Mouse (Mus musculus): Measurements from ENCODE around the gene Aldh16a1.
"Not testable (repeated sequence)": the region's sequence is repeated elsewhere in the genome, so short reads cannot be mapped to it uniquely, and the experiment has no call there.

Aldh16a1 gene

GRCm38 (mm10) chr7:45134544-45135026 lies 19.8 kb downstream of the Aldh16a1 start:
- peak; percentile 58 for DNase-seq (ENCODE audit: low read depth, low spot score)

GRCm38 (mm10) chr7:45133446-45134159 lies 20.8 kb downstream of the Aldh16a1 start:
- DNase-seq (ENCODE audit: low read depth, low spot score), result no peak

GRCm38 (mm10) chr7:45131850-45132249 lies 22.5 kb downstream of the Aldh16a1 start:
- no peak for DNase-seq (ENCODE audit: low read depth, low spot score)

- no peak for DNase-seq (ENCODE audit: low read depth, low spot score)
Measured at GRCm38 (mm10) chr7:45129776-45130512, 24.4 kb downstream of the Aldh16a1 start.

- DNase-seq (ENCODE audit: low read depth, low spot score), result peak; percentile 83
Measured at GRCm38 (mm10) chr7:45129318-45129717, 25.1 kb downstream of the Aldh16a1 start.

GRCm38 (mm10) chr7:45128624-45129246 lies 25.6 kb downstream of the Aldh16a1 start, which contains the start of gene Rpl13a:
Gene Rpl13a (minus strand): TSS chr7:45128761.
- peak; percentile 99 for DNase-seq (ENCODE audit: low read depth, low spot score)

GRCm38 (mm10) chr7:45127700-45128224 lies 26.6 kb downstream of the Aldh16a1 start:
- DNase-seq (ENCODE audit: low read depth, low spot score), result no peak

GRCm38 (mm10) chr7:45126844-45127699 lies 27.3 kb downstream of the Aldh16a1 start:
- DNase-seq (ENCODE audit: low read depth, low spot score), result no peak

- no peak for DNase-seq (ENCODE audit: low read depth, low spot score)
Measured at GRCm38 (mm10) chr7:45126147-45126843, 28.1 kb downstream of the Aldh16a1 start.

- DNase-seq (ENCODE audit: low read depth, low spot score), result not testable (repeated sequence)
Measured at GRCm38 (mm10) chr7:45125649-45126048, 28.7 kb downstream of the Aldh16a1 start.

GRCm38 (mm10) chr7:45125144-45125600 lies 29.2 kb downstream of the Aldh16a1 start:
- DNase-seq (ENCODE audit: low read depth, low spot score), result peak; percentile 60

GRCm38 (mm10) chr7:45124224-45125143 lies 29.9 kb downstream of the Aldh16a1 start, which contains the start of gene Rps11:
Gene Rps11 (minus strand): TSS chr7:45124439.
- DNase-seq (ENCODE audit: low read depth, low spot score), result peak; percentile 100

GRCm38 (mm10) chr7:45123186-45123570 lies 31.2 kb downstream of the Aldh16a1 start:
- DNase-seq (ENCODE audit: low read depth, low spot score), result no peak

- DNase-seq (ENCODE audit: low read depth, low spot score), result no peak
Measured at GRCm38 (mm10) chr7:45122561-45123185, 31.7 kb downstream of the Aldh16a1 start.

- no peak for DNase-seq (ENCODE audit: low read depth, low spot score)
Measured at GRCm38 (mm10) chr7:45121966-45122365, 32.4 kb downstream of the Aldh16a1 start.

GRCm38 (mm10) chr7:45121404-45121803 lies 33.0 kb downstream of the Aldh16a1 start:
- DNase-seq (ENCODE audit: low read depth, low spot score), result no peak

- no peak for DNase-seq (ENCODE audit: low read depth, low spot score)
Measured at GRCm38 (mm10) chr7:45119780-45120709, 34.3 kb downstream of the Aldh16a1 start.

- no peak for DNase-seq (ENCODE audit: low read depth, low spot score)
Measured at GRCm38 (mm10) chr7:45118336-45118735, 36.0 kb downstream of the Aldh16a1 start.

Data from mesoderm, embryonic 11.5 days (tissue).